Mouse (Mus musculus) left cerebral cortex, postnatal 10 days (tissue): ENCODE measurements around the gene Top1. TPM values are rescaled to one million over a fixed set of nuclear protein-coding genes. Genes with fewer than 3 reads are reported as not detected.

Experiments used
- DNase-seq, 2 experiments: peaks; one replicate each; pipeline ENCODE4 v3.0.0; 2021 to 2022; ENCODE audit warnings: low spot score in 2 of 2, mixed read lengths in 1 of 2; ENCODE audit errors: extremely low spot score in 1 of 2
- intact Hi-C: fragments of 180-260 bp; cut with DNase I; formaldehyde crosslinking; loops from one replicate; pipeline ENCODE4 v1.15.1; 2025
- total RNA-seq, 2 experiments: library from RNA; stranded (reverse); gene quantifications; 2 replicates each; pipeline ENCODE4 v1.2.3; 2021

Top1 gene
- total RNA-seq: 10 to 100 TPM; 75.5 to 77.0 TPM

- intact Hi-C loops: loop anchor here (2.0 to 5.0 kb wide), 2 partner anchors 17 to 43 kb away; no protein-coding TSS in a partner anchor
- peak; percentile 98 for DNase-seq
Measured at GRCm38 (mm10) chr2:160645614-160646137, at the start of gene Top1. Gene Top1 (plus strand): TSS chr2:160645888.

- intact Hi-C loops: no loop called here
- peak; percentile 52 to 54 for DNase-seq
Measured at GRCm38 (mm10) chr2:160597582-160598281, 48.0 kb upstream of the Top1 start.

GRCm38 (mm10) chr2:160601805-160602204 is 43.9 kb upstream of the Top1 start:
- intact Hi-C loops: loop anchor here (5.0 kb wide), 2 partner anchors 45 to 285 kb away; partner anchors contain the start of gene Top1
- DNase-seq: no peak

GRCm38 (mm10) chr2:160603154-160603933 is 42.3 kb upstream of the Top1 start:
- no peak for DNase-seq
- intact Hi-C loops: loop anchor here (5.0 kb wide), 2 partner anchors 44 to 284 kb away; partner anchors contain the start of gene Top1

- DNase-seq: peak; percentile 63 to 70
- intact Hi-C loops: no loop called here
Measured at GRCm38 (mm10) chr2:160610012-160610411, 35.7 kb upstream of the Top1 start.

DNA sequence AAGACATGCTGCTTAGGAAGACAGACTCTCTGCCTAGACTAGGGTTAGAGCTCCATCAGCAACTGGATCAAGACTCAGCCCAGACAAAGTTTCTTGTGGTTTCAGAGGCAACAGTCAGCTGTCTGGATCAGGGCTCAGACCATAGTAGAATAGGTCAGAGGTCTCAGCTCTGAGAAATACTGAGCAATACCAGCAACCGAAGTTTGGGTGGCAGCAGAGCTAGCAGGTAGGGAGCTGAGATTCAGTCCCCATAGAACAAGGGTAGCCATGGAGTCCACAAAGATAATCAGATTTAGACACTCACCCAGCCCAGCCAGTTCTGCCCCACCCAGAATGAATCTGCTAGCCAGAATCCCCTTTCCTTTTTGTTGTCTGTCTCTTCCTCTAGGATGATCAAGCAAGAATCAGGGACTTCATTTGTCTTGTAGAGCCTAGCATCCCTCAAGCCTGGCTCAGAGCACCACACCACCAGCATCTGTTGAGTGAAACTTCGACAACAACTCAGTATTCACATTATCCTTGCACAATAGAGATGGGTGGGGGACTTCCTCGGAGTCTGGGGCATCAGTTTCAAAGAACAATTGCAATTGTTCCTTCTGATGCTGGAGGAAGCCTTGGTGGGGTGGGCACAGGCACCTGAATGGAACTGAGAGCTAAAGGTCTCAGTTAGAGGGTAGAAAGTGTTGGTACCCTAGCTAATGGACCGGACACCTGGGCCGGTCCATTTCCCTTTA is 32.3 kb upstream of the Top1 start:
- intact Hi-C loops: no loop called here
- no peak for DNase-seq

GRCm38 (mm10) chr2:160617741-160618140 is 27.9 kb upstream of the Top1 start:
- DNase-seq: no peak
- intact Hi-C loops: no loop called here

GRCm38 (mm10) chr2:160618619-160619220 is 27.0 kb upstream of the Top1 start:
- DNase-seq: no peak
- intact Hi-C loops: no loop called here

GRCm38 (mm10) chr2:160619300-160619699 is 26.4 kb upstream of the Top1 start:
- intact Hi-C loops: no loop called here

GRCm38 (mm10) chr2:160619831-160620230 is 25.9 kb upstream of the Top1 start:
- peak in 1 of 2 experiments; percentile 65 for DNase-seq
- intact Hi-C loops: no loop called here

More at GRCm38 (mm10) chr2:160619300-160619699, 26.4 kb upstream of the Top1 start:
- DNase-seq: no peak

DNA sequence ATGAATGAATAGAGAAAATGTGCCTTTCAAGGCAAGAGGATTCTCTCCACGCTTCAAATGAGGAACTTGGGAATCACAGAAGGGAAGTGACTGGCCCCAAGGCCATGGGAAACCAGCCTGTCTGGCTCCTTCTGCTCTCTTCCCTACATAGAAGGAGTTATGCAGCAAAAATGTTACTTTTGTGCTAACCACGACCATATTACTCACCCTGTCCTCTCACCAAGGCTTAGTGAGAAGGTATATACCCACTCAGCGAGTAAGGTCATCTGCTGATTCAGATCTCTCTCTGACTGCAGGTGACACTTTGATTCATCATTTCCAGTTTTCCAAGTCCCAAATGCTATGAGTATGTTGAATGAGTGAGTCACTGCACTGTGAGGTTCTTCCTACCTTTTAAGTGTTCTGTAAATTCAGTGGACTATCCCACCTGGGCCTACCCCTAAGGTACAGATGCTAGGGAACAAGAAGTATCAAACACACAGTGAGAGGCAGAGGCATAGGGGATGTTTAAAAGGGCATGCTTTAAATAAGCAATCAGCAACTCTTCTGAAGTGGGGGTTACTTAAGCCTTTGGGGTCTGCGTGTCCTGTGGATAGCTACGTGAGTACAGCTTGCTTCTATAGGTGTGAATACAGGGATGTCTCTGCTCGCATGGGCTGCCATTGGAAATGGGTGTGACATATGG is 25.3 kb upstream of the Top1 start:
- intact Hi-C loops: no loop called here
- DNase-seq: no peak

DNA sequence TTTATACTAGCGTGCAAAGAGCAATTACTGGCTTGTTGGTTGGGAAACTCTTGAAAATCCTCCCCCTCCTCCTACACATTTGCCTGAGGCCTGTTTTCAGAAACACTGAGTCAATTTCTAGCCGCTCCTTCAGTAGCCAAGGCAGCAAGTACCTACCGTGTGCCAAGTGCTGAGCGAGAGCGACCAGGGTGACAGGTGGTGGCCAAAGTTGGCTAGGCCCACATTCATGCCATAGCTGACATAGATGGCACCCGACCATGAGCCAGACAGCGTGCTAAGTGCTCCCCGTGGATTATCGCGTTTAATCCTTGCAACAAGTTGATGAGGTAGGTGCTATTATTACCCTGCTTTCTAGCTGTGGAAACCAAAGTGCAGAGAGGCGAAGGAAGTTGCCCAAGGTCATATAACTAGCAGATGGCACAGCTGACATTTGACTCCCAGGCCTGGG is 24.7 kb upstream of the Top1 start:
- intact Hi-C loops: no loop called here
- DNase-seq: no peak

DNA sequence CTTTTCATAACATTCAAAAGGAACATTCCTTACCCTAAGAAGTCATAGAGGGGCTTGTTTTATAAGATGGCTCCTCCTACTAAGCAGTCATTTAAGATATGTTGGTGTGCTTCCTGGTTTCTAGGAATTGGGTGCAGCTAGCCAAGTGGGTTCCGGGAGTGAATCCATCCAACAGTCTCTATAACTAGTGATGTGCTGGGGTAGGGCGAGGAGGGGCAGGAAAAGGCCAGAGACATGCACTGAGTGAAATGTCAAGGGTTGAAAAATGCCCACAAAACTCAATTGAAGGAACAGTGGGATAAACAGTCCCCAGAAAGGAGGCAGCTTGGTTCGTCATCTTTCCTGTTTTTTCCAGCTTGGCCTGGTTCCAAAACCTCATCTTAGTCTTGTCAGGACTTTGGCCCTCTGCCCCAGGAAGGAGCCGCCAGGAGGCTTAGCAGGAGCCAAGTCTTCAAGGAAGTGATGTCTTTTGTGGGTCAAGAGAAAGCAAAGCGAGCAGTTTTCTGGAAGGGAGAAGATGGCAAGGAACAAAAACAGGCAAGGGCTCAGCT is 24.0 kb upstream of the Top1 start:
- intact Hi-C loops: no loop called here
- peak; percentile 85 to 91 for DNase-seq

DNA sequence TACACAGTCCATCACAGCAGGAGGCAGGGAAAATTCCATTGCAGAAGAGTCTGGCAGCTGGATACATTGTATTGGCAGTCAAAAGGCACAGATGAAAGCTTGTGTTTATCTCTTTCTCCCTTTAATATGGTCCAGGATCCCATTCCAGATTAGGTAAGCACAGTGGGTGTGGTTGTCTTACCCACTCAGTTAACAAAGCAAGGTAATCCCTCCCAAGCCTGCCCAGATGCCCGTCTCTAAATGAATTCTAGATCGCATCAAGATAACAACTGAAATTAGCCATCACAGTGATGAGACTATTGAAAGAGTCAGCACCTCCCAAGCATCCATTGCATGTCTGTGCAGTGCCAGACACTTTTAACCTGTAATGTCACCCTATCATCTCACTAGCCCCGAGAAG is 23.0 kb upstream of the Top1 start:
- DNase-seq: no peak
- intact Hi-C loops: no loop called here

- intact Hi-C loops: no loop called here
- DNase-seq: no peak
Measured at GRCm38 (mm10) chr2:160623745-160624144, 21.9 kb upstream of the Top1 start.

DNA sequence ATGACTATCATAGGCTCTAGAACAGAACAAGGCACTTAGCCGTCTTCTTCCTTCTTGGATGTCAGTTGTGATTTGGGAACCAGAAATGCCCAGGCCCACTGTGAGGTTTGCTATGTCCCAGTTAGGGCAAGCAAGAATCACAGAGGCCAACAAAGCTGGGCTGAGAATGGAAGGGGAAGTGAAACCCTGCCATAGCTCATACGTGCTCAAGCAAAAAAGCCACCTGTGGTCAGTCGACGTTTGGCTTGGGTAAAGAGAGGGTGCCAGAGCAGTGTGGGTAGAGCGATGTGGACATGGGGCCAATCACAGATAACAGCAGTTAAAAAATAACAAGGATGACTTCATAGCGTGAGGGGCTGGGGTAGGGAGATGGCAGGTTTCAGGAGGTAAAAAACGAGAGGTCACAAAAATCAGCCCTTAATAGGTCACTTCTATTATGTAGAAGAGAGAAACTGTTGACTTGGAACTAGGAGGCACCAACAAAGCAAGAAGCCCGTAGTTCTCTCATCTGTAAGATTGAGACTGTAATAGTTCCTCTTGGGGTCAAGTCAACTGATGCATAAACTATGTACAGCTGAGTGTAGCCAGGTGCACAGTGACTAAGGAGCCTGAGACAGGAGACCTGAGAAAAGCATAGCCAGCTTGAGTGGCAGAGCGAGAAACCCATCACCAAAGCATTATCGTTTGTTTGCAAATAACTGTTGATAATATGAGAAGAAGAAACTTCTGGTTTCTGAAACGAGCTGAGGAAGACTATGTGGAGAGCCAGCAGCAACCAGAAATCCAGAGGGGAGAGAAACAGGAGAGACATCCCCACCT is 18.3 kb upstream of the Top1 start:
- intact Hi-C loops: loop anchor here (2.0 kb wide), 1 partner anchor 17 kb away; the partner anchor contains the start of gene Top1
- DNase-seq: no peak

- no peak for DNase-seq
- intact Hi-C loops: loop anchor here (2.0 kb wide), 1 partner anchor 17 kb away; the partner anchor contains the start of gene Top1
Measured at GRCm38 (mm10) chr2:160628055-160628454, 17.6 kb upstream of the Top1 start.
